Mouse (Mus musculus): ENCODE measurements around the gene Cox6b1. TPM values are rescaled to one million over a fixed set of nuclear protein-coding genes. Genes with fewer than 3 reads are reported as not detected.

Gene Cox6b1
- 1,000 to 10,000 TPM; 2,016 to 2,070 TPM for total RNA-seq (2021)
- long read RNA-seq, experiment 1, transcript Cox6b1-201 (4 exons, 618 nt) = major isoform, 865 of 912 reads
- long read RNA-seq, experiment 1, partial matches to known transcripts = 33 of 912 reads
- long read RNA-seq, experiment 1, other reads (novel, unspliced or antisense) = 13 of 912 reads
- long read RNA-seq, experiment 2, transcript Cox6b1-201 (4 exons, 618 nt) = major isoform, 607 of 632 reads
- long read RNA-seq, experiment 2, partial matches to known transcripts = 15 of 632 reads
- long read RNA-seq, experiment 2, other reads (novel, unspliced or antisense) = 10 of 632 reads

DNA sequence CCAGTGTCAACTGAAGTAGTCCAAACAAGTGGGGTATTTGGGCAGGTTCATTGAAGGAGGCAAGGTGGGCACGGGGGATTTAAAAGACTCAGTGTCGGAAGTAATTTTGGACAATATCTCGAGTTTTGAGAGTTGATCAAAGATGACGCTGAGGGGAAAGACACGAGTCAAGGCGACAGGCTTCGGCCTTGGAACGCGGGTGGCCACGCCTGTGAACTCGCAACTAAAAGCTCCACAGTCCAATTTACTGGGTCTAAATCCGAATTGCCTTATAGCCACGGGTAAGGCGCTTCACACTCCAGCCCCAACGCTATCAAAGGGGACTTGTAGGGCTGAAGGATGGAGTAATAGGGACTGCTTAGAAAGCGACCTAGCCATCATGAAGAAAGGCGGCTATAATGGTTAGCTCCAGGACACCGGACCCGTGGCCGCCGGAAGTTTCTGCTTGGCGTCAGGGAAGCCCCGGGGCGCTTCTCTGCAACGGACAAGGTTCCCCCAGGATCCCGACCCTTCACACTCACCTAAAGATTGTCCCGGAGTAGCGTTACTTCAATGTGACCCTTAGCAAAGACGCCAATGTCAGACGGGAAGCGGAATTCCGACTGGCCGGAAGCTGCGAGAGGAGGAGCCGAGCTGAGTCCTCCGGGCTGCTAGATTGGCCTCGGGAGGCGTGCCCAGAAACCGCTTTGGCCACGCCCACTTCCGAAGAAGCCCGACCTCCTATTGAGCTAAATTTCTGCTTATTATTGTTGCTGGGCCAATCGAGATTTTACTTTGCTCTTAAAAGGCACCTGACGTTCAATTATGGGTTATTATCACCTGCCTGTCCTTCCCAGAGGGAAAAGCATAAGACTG is at the start of gene Cox6b1:
Gene Cox6b1, minus strand, starts transcription at position 622 of the 855 bp plus-strand sequence.
- peak; percentile 88 for DNase-seq (ENCODE audit: low spot score)

DNA sequence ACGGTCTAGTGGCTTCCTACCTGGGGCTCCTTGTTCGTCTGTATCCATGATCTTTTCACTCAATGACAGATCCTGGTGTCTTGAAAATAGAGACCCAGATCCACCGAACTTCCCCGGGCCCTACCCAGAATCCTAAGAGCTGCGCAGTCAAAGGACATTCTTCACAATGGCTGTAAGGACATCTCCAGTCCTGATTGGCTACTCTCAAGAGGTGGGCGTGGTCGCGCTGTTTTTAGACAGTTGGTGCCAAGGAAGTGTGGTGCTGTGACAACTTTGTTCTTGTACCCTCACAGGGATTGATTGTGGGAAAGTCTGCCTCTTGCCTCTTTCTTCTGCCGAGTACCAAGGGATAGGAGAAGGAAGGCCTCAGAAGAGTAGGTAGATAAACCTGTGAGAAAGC is 45.5 kb upstream of the Cox6b1 start, which contains the start of gene Pmis2:
Gene Pmis2, minus strand, starts transcription at position 126 of the 400 bp plus-strand sequence.
- DNase-seq (ENCODE audit: low spot score) = no peak

DNA sequence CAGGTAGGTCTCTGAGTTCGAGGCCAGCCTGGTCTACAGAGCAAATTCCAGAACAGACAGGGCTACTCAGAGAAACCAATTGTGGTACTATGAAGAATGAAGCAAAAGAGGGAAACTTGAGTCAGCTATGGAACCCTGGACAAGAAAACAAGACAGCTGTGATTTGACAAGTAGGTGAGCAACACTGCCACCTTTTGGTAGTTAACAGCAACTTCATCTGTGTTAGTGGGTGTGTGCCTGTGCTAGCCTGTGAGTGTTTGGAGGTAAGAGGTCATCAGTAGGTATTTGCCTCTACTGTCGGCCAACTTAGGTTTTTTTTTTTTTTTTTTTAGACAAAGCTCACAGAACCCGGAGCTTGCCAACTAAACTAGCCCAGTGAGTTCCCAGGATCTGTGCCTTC is 43.3 kb upstream of the Cox6b1 start:
- DNase-seq (ENCODE audit: low spot score) = no peak

DNA sequence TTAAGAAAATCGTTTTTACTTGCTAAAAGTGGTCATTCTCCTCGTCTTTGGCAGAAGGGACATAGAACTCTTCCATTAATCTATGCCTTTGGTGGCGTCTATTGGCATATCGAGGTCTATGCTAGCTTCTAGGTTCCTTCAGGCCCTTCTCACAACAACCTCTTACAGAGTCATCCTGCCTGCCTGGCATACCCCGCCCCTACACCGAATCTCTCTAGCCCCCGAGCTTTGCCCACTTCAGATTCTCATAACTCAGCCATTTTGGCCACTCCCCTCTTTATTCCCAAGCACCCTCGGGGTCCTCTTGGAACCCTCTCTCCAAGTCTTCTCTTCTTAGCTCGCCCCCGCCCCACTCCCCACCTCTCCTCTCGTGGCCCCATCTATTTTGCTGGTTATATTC is 39.4 kb upstream of the Cox6b1 start:
- DNase-seq (ENCODE audit: low spot score) = no peak

DNA sequence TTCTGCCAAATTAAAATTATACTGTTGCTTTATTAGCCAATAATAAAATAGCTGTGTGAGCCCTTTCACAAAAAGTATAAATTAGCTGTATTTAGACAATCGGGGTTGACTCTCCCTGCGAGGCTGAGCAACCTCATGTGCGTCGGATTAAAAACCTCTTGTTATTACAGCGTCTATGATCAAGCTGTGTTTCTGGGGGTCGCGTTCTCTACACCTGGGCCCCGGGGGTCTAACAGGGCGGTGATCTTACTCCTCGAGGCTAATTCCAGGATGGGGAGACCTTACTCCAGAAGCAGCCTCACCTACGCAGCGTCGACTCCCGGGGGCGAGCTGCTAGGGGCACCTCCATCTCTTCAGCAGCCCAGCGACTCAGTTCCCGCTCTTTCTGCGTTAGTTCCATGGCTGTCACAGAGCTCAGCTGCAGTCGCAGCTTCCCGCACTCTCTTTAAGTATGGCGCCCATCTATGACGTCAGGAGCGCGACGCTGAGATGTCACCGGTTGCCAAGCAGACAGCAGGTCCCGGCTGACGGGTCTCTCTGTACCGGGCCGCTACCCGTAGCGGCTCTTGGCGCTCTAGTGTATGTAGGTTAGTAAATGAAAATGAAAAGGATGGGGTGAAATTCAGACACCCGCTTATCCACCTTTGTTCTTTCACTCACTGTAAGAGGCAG is 38.7 kb upstream of the Cox6b1 start, which contains the start of gene Haus5:
Gene Haus5, minus strand, starts transcription at position 466 of the 672 bp plus-strand sequence.
- peak; percentile 91 for DNase-seq (ENCODE audit: low spot score)

DNA sequence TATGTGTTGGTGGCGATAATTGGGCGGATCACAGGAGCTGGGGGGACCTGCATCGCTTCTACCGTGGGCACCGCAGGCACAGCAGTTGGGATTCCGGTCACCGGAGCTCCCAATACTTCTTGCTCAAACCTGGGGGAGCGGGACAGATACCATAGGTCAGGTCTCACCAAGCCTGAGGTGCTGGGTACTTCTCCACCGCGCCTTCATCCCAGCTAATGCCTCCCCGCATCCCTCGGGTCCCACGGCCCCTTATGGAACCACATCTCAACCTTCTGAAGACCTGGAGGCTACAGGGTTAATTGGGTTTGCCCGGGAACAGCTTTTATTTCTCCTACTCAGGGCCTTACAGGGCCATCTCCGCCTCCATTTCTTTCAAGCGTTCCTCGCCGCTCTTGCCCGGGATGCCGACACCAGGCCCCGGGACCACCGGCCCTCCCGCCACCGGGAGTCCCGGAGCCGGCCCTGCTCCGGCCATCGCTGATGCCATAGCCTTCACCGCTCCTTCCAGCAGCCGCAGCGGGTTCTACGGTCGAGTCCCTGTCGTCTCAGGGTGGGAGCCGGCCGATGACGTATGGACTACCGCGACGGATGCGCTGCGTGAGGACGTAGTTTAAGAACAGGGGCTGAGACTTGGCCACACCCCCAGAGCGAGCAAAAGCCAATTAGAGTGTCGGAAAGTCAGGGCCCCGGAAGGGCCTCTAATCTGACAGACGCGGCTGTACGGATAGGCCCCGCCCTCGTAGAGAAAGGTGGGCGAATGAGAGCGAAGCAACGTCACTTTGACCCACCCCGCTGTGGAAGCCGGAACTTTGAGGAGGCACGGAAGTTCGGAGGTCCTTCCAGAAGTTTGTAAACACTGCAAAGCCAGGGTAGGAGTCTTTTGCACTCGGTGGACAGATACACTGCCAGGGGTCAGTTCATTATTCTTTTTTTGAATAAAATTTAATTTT is 23.9 kb upstream of the Cox6b1 start, which contains the start of gene Rbm42:
Gene Rbm42, minus strand, starts transcription at position 727 of the 950 bp plus-strand sequence.
- DNase-seq (ENCODE audit: low spot score) = peak; percentile 99

DNA sequence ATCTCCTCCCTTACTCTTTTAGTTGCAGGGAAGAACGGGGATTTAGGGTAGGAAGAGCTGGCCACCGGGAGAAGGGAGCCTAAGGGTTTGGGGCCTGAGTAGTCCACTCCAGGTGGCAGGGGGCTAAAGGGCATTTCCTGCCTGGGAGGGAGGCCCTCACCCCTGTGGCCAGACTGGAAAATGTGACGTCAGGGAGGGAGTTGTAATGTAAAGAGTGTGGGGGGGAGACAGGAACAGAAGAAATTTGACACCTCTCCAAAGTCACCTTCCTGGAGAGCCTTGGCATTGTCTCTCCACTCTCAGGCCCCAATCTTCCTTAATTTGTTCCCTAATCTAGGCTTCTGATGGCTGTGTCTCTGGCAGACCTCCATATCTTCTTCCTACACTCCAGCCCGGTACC is 13.1 kb upstream of the Cox6b1 start:
- no peak for DNase-seq (ENCODE audit: low spot score)

DNA sequence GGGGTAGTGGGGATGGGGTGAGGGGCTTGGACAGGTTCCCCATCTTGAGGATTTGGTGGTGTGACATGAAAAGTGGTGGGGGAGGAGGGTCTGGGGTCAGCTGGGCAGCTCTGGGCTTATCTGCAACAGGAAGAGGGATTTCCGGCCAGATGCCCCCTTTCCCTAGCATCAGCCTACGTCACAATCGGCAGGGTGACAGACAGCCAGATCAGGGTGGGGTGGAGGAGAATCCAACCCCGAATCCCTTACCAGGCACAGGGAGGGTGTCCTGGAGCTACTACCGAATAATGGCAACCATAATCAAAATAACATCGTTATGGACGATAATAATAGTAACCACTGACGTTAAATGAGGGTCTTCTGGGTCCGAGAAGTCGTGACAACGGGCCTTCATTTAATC is 10.4 kb upstream of the Cox6b1 start:
- no peak for DNase-seq (ENCODE audit: low spot score)

DNA sequence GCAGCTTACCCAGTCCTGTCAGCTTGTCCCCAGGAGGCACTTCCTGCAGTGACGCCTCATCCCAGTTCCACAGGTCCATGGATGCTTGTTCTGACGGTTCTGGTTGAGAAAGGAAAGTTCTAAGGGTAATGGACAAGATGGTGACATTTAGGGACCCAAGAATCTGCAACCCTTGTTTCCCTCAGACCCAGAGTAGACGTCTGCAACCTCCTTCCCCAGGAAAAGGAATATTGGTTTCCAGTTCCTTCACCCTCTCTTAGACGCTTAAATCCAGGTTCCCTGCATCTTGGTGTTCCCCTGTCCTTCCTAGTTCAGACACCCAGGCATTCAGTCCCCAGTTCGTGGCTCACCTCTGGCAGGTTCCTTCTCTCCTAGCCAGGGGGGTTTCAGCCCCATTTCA is 9.8 kb upstream of the Cox6b1 start, which contains the start of gene Etv2:
Gene Etv2, minus strand, starts transcription at position 101 of the 400 bp plus-strand sequence.
- no peak for DNase-seq (ENCODE audit: low spot score)

DNA sequence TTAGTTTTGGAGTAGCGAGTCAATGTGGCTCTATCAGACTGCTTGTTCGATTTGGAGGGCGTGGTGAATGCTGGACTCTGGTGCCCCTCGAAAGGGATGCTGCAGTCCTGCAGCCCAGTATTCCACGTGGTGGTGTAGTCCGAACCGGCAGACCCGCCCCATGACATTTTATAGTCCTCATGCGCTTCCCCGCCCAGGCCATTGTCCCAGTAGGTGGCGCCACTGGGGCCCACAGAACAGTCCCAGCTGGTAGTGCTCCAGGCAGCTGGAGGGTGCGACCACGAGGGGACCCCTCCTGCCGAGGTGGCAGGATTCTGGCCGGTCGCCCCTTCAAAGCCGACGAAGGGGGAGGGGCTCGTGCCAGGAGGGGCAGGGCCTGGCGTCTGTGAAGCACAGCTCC is 8.7 kb upstream of the Cox6b1 start:
- no peak for DNase-seq (ENCODE audit: low spot score)

DNA sequence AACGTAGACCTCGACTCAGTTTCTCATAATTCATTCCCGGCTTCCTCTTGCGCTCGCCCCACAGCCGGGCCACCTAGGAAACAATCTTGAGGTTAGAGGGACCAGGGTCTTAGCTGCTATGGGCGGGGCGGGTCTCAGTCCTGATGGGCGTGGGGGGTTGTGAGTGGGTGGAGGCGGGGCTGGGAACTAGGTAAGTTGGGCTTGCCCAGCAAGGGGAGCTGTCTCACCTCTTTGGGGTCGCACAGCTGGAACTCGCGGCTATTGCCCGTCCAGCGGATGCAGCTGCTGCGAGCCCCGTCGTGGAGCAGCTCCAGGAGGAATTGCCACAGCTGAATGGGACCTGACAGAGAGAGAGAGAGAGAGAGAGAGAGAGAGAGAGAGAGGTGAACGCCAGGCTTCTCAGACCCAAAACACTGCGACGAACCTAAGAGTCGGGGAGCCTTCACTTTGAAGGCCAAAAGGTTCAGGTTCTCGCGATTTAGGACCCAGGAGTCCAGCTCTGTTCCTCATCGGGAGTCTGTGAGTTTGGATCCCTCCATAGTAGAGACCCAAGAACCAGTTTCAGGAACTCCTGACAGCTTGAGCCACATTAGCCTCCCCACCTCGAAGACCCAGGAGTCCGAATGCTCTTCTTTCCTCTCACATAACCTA is 7.9 kb upstream of the Cox6b1 start:
- DNase-seq (ENCODE audit: low spot score) = no peak

DNA sequence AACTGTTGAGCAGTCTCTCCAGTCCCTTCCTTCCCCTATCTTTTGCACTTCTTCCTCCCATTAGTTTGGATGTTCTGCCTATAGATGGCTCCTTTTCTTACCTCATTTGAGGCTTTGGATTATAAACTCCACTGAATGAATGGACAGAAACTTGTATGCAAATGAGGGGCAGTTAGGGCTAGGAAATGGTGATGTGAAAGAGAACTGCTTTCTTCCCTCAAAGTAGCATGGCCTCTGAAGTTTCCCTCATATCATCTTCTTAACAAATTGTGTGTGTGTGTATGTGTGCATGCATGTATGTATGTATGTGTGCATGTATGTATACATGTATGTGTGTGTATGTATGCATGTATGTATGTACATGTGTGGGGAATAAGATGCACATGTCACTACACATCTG is 3.1 kb upstream of the Cox6b1 start:
- no peak for DNase-seq (ENCODE audit: low spot score)

DNA sequence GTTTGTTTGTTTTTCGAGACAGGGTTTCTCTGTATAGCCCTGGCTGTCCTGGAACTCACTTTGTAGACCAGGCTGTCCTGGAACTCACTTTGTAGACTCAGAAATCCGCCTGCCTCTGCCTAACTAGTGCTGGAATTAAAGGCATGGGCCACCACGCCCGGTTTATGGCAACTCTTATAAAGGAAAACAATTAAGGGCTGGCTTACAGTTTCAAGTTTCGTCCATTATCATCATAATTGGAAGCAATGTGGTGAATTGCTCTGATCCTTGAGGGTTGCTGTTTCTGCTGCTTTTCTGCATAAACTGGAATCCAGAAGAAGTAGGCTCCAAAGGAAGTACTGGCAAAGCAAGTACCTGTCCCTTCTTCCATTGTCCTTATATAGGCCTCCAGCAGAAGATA is 696 bp upstream of the Cox6b1 start:
- no peak for DNase-seq (ENCODE audit: low spot score)

DNA sequence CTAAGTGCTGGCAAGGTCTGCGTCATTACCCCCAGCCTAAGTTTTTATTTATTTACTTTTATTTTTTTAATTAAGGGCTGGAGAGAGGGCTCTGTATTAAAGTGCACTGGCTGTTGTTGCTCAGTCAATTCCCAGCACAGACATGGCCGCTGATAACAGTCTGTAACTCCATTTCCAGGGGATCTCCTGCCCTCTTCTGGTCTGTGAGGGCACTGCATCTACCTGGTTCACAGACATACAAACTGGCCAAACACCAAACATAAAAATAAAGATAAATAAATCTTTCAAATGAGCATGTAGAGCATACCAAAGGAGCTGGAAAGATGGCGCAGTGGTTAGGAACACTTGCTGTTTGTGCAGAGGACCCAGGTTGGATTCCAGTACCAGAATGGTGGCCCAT is 6.7 kb downstream of the Cox6b1 start:
- no peak for DNase-seq (ENCODE audit: low spot score)

DNA sequence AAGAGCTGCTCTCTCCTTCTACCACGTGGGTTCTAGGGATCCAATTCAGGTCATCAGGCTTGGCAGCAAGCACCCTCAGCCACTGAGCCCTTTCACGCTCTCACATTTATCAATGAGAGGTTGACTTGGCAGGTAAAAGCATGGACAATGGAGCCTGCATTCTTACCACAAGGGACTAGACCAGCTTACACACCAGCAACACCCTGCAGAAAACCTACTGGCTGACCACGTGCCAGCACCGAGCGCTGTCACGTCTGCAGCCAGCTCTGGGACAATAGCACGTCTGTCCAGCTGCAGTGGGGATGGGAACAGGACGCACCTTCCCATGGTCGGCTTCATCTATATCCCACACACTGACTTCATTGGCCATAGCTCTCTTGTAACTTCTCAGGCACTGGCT is 7.3 kb downstream of the Cox6b1 start:
- DNase-seq (ENCODE audit: low spot score) = no peak

DNA sequence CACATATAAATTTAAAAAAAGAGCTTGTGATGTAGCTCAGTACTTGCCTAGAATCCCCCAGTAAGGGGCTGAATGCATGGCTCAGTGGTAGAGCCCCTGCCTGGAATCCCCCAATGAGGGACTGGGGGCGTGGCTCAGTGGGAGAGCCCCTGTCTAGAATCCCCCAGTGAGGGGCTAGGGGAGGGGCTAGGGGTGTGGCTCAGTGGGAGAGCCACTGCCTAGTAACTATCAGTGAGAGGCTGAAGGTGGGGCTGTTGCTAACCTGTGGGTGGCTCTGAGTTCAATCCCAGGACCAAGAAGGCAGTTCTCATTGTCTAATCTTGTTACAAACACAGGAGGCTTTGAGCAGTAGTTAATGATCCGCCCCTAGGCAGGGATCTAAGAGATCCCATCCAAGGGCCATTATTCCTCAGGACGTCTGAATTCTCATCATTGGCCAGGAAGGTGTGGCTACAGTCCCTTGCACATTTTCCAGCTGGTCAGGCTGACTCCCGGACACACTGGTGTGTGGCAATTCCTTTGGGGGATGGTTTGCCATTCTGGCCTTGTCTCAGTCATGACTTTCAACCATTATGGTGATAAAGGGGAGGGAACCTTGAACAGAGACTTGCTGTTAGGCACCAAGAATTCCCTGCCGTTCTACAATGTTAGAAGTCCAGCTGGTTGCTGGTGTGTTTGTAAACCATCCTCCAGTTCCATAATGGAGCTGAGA is 10.7 kb downstream of the Cox6b1 start:
- no peak for DNase-seq (ENCODE audit: low spot score)

DNA sequence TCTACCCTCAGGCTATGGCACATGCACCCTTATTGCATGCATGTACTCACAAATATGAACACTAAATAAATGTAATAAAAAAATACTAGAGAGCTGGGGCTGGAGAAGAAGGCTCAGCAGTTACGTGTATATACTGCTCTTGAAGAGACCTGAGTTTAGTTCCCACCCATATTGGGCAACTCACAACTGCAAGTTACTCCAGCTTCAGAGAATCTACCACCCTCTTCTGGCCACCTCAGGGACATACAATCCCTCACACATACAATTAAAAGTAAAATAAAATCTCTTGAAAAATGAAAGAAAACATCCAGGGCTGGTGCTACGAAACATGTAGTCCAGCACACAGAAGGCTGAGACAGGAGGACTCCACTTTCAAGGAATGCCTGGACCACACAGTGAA is 11.5 kb downstream of the Cox6b1 start:
- DNase-seq (ENCODE audit: low spot score) = no peak

DNA sequence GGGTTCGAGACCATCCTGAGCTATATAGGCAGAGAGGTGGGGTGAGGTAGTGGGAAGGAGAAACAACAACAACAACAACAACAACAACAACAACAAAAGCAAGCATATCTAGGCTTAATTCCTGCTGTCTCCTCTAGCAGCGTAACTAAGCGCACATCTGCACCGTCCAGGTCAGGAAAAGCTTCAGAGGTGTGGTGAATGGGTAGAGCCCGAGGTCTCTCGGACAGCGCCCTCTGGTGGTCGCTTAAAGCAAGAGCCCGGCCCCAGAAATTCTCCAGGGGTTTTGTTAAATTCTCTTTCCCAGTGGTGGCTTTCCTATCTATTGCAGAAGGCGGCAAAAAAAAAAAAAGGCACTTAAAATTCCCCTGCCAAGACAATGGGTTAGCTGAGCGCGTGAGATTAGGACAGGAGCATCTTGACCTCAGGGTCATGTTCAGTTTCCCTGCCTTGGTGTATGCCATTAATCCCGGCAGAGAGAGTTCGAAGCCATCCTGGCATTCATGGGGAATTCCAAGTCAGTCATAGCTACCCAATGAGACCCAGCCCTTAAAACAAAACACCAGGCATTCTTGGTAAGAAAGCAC is 12.3 kb downstream of the Cox6b1 start:
- DNase-seq (ENCODE audit: low spot score) = peak; percentile 58
